Mouse (Mus musculus): ENCODE data around the gene Fcgbp. TPM values are rescaled to one million over a fixed set of nuclear protein-coding genes. Genes with fewer than 3 reads are reported as not detected.
"Not testable (repeated sequence)": the region's sequence is repeated elsewhere in the genome, so short reads cannot be mapped to it uniquely, and the experiment has no call there.

Gene Fcgbp
- polyA plus RNA-seq, 1 experiment, result 3.4 TPM

GRCm38 (mm10) chr7:28151584-28152221 lies 80.7 kb downstream of the Fcgbp start:
- no peak overlapping the region for H3K4me3 ChIP-seq (ENCODE audit: control insufficient read depth, low read depth, low read length)
- H3K27ac ChIP-seq (ENCODE audit: control insufficient read depth, insufficient read depth, low read depth, low read length), result no peak overlapping the region
- H3K27me3 ChIP-seq (ENCODE audit: control insufficient read depth, insufficient read depth, low read length), result no peaks in the 10 kb centered on the region
- H3K4me1 ChIP-seq (ENCODE audit: control insufficient read depth, insufficient read depth, low read length), result no peaks in the 10 kb centered on the region
- TF ChIP-seq POLR2A (IDR thresholded peaks at IDR 0.05; ENCODE audit: control insufficient read depth, low read depth, low read length) (no peak), CTCF (IDR thresholded peaks at IDR 0.05; ENCODE audit: control insufficient read depth, insufficient read depth, insufficient replicate concordance, low read depth, low read length) (peak; percentile 28; the same call in 1 of the 2 replicates)
- H3K36me3 ChIP-seq (ENCODE audit: control insufficient read depth, insufficient read depth, low read length), result no peaks in the 10 kb centered on the region

GRCm38 (mm10) chr7:28153595-28153994 lies 82.6 kb downstream of the Fcgbp start:
- not testable (repeated sequence) for H3K36me3 ChIP-seq (ENCODE audit: control insufficient read depth, insufficient read depth, low read length); H3K4me1 ChIP-seq (ENCODE audit: control insufficient read depth, insufficient read depth, low read length); H3K4me3 ChIP-seq (ENCODE audit: control insufficient read depth, low read depth, low read length); H3K27ac ChIP-seq (ENCODE audit: control insufficient read depth, insufficient read depth, low read depth, low read length); H3K27me3 ChIP-seq (ENCODE audit: control insufficient read depth, insufficient read depth, low read length)

GRCm38 (mm10) chr7:28159292-28159691 lies 88.3 kb downstream of the Fcgbp start:
- Histone ChIP-seq H3K27me3 (ENCODE audit: control insufficient read depth, insufficient read depth, low read length) (no peaks in the 10 kb centered on the region), H3K4me1 (ENCODE audit: control insufficient read depth, insufficient read depth, low read length) (no peaks in the 10 kb centered on the region), H3K36me3 (ENCODE audit: control insufficient read depth, insufficient read depth, low read length) (no peaks in the 10 kb centered on the region), H3K27ac (ENCODE audit: control insufficient read depth, insufficient read depth, low read depth, low read length) (no peak overlapping the region), H3K4me3 (ENCODE audit: control insufficient read depth, low read depth, low read length) (no peak overlapping the region)
- TF ChIP-seq CTCF (IDR thresholded peaks at IDR 0.05; ENCODE audit: control insufficient read depth, insufficient read depth, insufficient replicate concordance, low read depth, low read length) (no peak), POLR2A (IDR thresholded peaks at IDR 0.05; ENCODE audit: control insufficient read depth, low read depth, low read length) (no peak)

- no peaks in the 10 kb centered on the region for H3K27me3 ChIP-seq (ENCODE audit: control insufficient read depth, insufficient read depth, low read length)
- no peaks in the 10 kb centered on the region for H3K4me1 ChIP-seq (ENCODE audit: control insufficient read depth, insufficient read depth, low read length)
- H3K36me3 ChIP-seq (ENCODE audit: control insufficient read depth, insufficient read depth, low read length), result no peaks in the 10 kb centered on the region
- no peak for TF ChIP-seq CTCF (IDR thresholded peaks at IDR 0.05; ENCODE audit: control insufficient read depth, insufficient read depth, insufficient replicate concordance, low read depth, low read length)
- no peak overlapping the region for H3K27ac ChIP-seq (ENCODE audit: control insufficient read depth, insufficient read depth, low read depth, low read length)
- no peak overlapping the region for H3K4me3 ChIP-seq (ENCODE audit: control insufficient read depth, low read depth, low read length)
Measured at GRCm38 (mm10) chr7:28159893-28160292, 88.9 kb downstream of the Fcgbp start.

GRCm38 (mm10) chr7:28161163-28161749 lies 90.2 kb downstream of the Fcgbp start:
- H3K4me3 ChIP-seq (ENCODE audit: control insufficient read depth, low read depth, low read length), result no peak overlapping the region
- H3K36me3 ChIP-seq (ENCODE audit: control insufficient read depth, insufficient read depth, low read length), result no peaks in the 10 kb centered on the region
- TF ChIP-seq CTCF (IDR thresholded peaks at IDR 0.05; ENCODE audit: control insufficient read depth, insufficient read depth, insufficient replicate concordance, low read depth, low read length), result no peak
- TF ChIP-seq POLR2A (IDR thresholded peaks at IDR 0.05; ENCODE audit: control insufficient read depth, low read depth, low read length), result no peak
- no peak overlapping the region for H3K27ac ChIP-seq (ENCODE audit: control insufficient read depth, insufficient read depth, low read depth, low read length)
- no peaks in the 10 kb centered on the region for H3K4me1 ChIP-seq (ENCODE audit: control insufficient read depth, insufficient read depth, low read length)
- H3K27me3 ChIP-seq (ENCODE audit: control insufficient read depth, insufficient read depth, low read length), result no peaks in the 10 kb centered on the region

- TF ChIP-seq POLR2A (IDR thresholded peaks at IDR 0.05; ENCODE audit: control insufficient read depth, low read depth, low read length) (no peak), CTCF (IDR thresholded peaks at IDR 0.05; ENCODE audit: control insufficient read depth, insufficient read depth, insufficient replicate concordance, low read depth, low read length) (0 out of 2 replicates have a peak, but pooled peaks have one; percentile 17)
- H3K27ac ChIP-seq (ENCODE audit: control insufficient read depth, insufficient read depth, low read depth, low read length), result no peak overlapping the region
- peaks cover 14% of the 10 kb centered on the region for H3K4me1 ChIP-seq (ENCODE audit: control insufficient read depth, insufficient read depth, low read length)
- no peak overlapping the region for H3K4me3 ChIP-seq (ENCODE audit: control insufficient read depth, low read depth, low read length)
- no peaks in the 10 kb centered on the region for H3K36me3 ChIP-seq (ENCODE audit: control insufficient read depth, insufficient read depth, low read length)
- H3K27me3 ChIP-seq (ENCODE audit: control insufficient read depth, insufficient read depth, low read length), result no peaks in the 10 kb centered on the region
Measured at GRCm38 (mm10) chr7:28165406-28165805, 94.4 kb downstream of the Fcgbp start.

- H3K36me3 ChIP-seq (ENCODE audit: control insufficient read depth, insufficient read depth, low read length), result no peaks in the 10 kb centered on the region
- peaks cover 20% of the 10 kb centered on the region for H3K4me1 ChIP-seq (ENCODE audit: control insufficient read depth, insufficient read depth, low read length)
- TF ChIP-seq POLR2A (IDR thresholded peaks at IDR 0.05; ENCODE audit: control insufficient read depth, low read depth, low read length) (no peak), CTCF (IDR thresholded peaks at IDR 0.05; ENCODE audit: control insufficient read depth, insufficient read depth, insufficient replicate concordance, low read depth, low read length) (peak; percentile 58; the same call in 1 of the 2 replicates)
- peak overlapping the region; percentile 47 for H3K27ac ChIP-seq (ENCODE audit: control insufficient read depth, insufficient read depth, low read depth, low read length)
- no peaks in the 10 kb centered on the region for H3K27me3 ChIP-seq (ENCODE audit: control insufficient read depth, insufficient read depth, low read length)
- H3K4me3 ChIP-seq (ENCODE audit: control insufficient read depth, low read depth, low read length), result peak overlapping the region; percentile 98
Measured at GRCm38 (mm10) chr7:28168320-28169115, 97.5 kb downstream of the Fcgbp start.
